Mouse (Mus musculus) liver, adult 2 months (tissue): Measurements from ENCODE around the gene Usp48.

Experiments used
- CTCF ChIP-seq: fragments of 200-500 bp; IDR thresholded peaks from 2 replicates; pipeline ENCODE4 v1.5.1; 2011; ENCODE audit warnings: low read depth, low read length, control low read depth
- POLR2A ChIP-seq: fragments of 200-500 bp; IDR thresholded peaks from 2 replicates; pipeline ENCODE4 v1.6.1; 2011; ENCODE audit warnings: low read length, control low read depth; ENCODE audit not compliant: insufficient read depth; ENCODE audit errors: extremely low read depth

- TF ChIP-seq CTCF (no peak), POLR2A (no peak)
Measured at GRCm38 (mm10) chr4:137663491-137663890, 69.9 kb downstream of the Usp48 start.
